Mouse (Mus musculus) adrenal gland, adult (tissue): ENCODE results near the gene Rgs9bp.

Source experiments
- DNase-seq, 2 experiments: peaks; one replicate each; pipeline ENCODE4 v3.0.0; 2022 to 2023; ENCODE audit warnings: low spot score in 1 of 2; ENCODE audit not compliant: inconsistent age in 2 of 2

The Rgs9bp gene

DNA sequence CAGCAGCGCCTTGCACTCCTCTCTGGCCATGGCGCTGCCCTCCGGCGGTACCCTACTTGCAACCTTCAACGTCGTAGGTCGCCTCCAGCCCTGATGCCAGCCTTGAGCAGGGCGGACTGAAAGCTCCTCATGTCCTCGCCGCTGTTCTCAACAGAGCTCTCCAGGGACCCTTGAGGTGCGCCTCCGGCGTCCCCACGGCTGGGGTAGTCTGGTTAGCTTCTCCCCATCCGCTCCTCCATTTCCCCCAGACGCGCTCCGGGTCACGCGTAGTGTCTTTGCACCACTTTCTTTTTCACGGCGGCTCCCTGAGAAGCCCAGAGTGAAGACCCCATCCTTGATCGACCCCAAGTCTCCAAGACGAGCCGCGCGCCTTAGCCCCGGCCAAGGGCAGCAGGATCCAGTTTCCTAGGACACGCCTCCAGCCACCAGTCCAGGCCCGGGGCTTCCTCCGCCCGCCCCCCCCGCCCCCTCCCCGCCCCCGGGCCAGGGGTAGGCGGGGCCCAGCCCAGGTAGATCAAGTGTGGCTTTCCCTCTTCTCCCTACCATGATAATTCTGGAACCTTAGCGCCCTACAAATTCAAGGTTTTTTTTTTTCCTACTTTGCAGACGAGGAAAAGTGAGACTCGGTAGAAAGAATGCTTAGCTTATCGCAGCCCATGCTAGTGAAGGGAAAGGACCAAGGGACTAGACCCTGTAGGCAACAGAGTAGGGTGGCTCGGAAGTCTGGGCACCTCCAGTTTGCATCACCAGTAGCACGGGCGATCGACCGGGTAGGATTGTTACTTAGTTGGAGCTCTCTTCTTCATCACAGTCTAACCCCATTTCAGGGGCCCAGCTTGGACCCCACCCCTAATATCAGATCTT, at the start of gene Rgs9bp:
Gene Rgs9bp (minus strand): TSS at position 392 of the 864 bp plus-strand sequence.
- peak in 1 of 2 experiments; percentile 56 for DNase-seq

DNA sequence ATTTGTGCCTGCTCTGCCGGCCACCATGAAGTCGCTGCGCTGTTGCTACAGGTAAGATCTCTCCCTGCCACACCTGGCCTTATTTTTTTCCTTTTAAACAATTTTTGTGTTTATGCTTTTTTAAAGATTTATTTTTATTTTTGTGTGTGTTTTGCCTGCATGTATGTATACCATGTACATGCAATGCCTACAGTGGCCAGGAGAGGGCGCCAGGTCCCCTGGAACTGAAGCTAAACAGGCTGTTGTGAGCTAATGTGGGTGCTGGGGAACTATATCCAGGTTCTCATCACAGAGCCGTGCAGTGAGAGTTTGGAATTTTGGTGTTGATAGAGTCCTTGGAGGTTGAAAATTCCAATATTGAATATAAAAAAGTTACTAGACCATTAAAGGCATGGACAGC, 43.1 kb upstream of the Rgs9bp start:
- peak; percentile 20 to 51 for DNase-seq

DNA sequence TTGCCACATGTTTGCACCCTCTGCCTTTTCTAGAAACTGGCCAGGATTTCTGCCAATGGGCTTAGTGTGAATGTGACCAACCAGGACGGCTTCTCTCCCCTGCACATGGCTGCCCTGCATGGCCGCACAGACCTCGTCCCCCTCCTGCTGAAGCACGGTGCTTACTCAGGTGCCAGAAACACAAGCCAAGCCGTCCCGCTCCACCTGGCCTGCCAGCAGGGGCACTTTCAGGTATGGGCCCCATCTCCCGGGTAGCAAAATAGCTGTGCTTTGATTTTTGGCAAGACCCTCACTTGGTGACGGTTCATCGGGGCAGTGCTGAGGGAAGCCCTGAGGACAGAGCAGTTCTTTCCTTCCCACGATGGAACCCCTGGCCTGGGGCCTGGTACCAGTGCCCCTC, 42.0 kb upstream of the Rgs9bp start:
- no peak for DNase-seq

DNA sequence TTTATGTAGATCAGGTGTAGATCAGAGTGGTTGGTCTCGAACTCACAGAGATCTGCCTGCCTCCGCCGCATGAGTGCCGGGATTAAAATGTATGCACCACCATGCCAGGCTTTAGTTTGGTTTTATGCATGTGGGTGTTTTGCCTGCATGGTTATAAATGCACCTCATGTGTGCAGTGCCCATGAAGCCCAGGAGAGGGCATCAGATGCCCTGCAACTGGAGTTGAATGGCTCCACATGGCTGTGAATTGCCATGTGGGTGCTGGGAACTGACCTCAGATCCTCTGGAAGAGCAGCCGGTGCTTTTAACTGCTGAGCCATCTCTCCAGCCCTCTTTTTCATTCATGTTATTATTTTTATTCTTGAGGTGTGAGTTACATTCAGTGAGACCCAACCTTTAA, 40.7 kb upstream of the Rgs9bp start:
- DNase-seq, result no peak

DNA sequence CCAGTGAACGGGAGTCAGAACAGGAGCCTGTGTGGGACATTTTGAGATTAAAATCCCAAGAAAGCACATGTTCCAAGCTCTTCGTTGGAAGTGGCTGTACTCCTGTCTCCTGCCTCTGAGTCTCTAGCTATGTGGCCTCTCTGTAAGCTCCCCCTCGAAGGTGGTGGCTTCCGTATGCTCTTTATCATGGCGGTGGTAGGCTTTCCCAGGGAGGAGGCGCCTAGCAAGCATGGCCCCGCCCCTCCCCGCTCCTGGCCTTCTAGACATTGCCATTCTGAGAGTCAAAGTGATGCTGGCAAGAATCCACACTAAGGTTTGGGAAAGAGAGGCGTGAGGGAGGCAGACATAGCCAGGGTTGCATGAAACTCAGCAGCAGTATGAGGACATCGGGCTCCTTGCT, 37.2 kb upstream of the Rgs9bp start:
- no peak for DNase-seq

DNA sequence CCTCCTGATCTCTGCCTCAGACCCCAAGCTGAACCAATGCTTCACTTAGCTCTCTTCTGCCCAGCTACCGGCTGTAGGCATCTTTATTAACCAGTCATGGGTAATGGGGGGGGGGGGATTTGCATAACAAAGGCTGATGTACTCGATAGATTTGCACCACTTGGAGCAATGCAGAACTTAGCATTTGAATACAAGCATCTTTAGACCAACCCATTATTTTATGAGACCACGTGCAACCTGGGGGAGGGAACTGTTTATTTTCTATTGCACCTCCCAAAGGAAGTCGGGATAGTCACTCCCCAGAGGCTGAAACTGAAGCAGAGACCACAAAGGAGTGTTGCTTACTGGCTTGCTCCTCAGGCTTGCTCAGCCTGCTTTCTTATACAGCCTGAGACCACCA, 32.1 kb upstream of the Rgs9bp start:
- DNase-seq, result no peak

DNA sequence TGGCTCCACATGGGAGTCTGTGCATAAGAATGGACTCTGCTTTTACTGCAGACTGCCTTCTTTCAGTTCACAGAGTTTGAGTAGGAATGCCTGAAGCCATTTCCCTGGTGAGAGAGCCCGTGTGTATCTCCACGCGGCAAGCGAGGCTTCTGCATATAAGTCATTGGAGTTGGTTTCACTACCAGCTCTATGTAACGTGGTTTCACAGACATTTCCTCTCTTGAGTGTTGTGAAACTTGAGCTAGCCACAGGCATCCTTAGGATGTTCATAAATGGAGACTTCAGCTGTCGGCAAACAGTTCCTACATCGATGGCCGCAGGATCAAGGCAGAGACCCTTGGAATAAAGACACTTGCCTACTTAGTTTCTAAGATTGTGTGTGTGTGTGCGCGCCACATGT, 23.9 kb upstream of the Rgs9bp start:
- DNase-seq, result no peak

DNA sequence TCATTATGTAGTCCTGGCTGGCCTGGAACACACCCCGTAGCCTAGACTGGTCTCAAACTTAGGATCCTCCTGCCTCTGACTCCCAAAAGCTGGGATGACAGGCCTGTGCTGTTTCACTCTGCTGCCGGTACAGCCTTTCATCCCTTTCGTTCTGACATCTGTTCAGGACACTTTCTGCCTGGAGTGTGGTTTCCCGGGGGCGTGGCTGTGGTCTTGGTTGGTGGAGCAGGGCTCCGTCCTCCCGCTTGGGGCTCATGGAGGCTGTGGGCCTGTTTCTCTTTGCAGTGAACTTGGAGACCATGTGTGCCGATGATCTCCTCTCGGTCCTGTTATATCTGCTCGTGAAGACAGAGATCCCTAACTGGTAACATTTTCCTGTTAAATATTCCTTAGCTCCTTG, 21.4 kb upstream of the Rgs9bp start:
- DNase-seq, result no peak

DNA sequence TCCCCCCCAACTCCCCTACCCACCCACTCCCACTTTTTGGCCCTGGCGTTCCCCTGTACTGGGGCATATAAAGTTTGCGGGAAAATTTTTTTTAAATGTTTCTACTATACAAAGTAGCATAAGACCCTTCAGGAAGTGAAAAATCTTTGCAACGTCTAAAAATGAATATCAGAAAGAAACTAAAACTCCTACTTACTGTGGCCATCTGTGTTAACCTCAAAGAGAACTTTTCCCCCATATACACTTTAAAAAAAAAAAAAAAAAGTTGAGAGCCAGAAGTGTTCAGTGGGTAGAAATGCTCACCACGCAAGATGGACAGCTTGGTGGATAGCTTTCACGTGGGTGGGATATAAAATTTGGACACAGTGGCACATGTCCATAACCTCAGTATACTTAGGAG, 17.4 kb upstream of the Rgs9bp start:
- no peak for DNase-seq

DNA sequence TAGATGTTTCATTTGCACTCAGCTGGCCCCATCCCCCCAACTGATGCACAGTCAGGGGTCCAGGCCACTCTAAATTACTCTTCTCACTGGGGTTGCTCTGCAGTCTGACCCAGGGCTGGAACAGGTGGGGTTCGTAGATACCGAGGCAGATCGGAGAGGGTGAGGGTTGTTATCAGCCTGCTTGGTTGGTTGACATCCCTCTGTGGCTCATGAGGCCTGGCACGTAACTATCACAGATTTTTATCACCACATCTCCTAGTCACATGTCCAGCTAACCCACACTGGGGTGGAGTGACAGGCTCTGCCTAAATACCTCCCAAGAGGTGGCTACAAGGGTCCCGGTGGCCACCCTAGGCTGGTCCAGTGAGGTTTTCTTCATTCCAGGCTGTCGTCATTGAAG, 15.7 kb upstream of the Rgs9bp start:
- DNase-seq, result no peak

DNA sequence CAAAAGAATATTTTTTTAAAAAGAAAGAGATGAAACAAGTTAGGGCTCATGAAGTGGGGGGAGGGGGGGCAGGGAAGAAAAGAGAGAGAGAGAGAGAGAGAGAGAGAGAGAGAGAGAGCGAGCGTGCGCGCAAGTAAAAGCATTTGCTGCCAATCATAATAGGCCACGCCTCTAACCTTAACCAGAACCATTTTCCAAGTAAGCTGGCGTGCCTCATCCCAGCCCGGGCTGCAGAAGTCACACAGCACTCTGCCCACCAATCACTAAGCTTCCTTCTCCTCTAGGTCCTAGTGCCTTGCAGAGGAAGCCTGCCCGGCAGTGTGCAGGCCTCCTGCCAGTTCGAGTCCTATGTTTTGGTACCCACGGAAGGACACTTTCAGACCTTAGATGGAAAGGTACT, 14.6 kb upstream of the Rgs9bp start:
- DNase-seq, result no peak

DNA sequence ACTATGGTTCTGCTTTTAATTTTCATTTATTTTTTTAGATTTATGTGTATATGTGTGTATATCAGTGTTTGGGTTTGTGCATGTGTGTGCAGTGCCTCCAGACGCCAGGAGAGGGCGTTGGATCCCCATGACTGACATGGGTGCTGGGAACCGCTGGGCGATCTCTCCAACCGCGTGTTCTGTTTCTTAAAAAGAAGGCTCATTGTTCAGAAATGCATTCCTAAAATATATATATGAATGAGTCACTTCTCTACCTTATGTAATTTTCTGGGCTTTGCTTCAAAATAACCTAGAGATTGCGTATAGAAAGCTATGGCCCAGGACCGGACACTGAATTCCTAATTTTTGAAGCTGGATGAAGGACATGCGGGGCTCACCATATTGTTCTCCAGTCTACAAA, 14.1 kb upstream of the Rgs9bp start:
- no peak for DNase-seq

DNA sequence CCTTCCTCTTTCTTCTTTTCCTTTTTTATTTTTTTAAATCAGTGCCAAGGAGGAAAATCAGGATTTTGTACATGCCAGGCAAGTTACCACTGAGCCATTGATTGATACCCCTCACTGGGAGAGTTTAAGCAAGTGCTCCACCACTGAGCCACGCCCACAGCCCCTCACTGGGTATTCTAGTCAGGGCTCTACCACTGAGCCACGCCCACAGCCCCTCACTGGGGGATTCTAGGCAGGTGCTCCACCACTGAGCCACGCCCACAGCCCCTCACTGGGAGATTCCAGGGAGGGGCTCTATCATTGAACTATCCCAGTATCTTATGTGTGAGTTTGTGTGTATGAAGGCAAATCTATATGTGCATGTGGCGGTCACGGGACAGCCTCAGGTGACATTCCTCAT, 8.9 kb upstream of the Rgs9bp start:
- DNase-seq, result no peak

DNA sequence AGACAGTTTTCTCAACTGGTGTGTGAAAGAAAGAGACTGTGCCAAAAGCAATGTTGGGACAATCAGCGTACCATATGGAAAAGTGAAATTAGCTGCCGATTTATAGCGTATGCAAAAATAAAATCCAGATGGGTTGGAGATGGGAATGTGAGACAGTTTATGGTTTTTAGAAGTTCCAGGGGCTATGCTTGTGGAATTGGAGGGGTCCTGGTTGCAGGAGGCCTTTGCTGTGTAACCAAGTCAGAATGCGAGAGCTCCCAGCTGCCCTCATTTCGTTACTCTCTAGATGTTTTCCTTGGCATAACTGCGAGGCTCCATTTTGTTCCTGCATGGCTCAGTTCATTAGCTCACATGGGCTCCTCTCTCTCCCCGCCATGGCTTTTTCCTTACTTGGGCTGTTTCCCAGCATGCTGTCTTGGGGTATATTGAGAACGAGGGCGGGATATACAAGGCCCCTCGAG, 5.4 kb upstream of the Rgs9bp start:
- DNase-seq, result peak in 1 of 2 experiments; percentile 58

DNA sequence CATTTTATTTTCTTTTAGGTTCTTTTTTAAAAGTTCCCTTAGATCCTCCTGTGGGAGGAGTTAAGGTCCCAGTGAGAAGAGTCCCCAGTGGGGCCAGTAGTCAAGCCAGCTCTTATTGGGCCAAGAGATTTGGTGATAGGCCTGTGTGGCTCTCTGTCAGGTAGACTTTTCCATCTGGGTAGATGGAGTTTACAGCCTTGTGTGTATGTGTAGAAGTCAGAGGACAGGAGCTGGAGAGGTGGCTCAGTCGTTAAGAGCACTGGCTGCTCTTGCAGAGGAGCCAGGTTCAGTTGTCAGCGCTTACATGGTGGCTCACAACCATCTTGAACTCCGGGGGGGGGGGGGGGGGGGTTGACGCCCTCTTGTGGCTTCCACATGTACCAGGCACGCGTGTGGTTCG, 4.1 kb upstream of the Rgs9bp start:
- DNase-seq, result no peak

DNA sequence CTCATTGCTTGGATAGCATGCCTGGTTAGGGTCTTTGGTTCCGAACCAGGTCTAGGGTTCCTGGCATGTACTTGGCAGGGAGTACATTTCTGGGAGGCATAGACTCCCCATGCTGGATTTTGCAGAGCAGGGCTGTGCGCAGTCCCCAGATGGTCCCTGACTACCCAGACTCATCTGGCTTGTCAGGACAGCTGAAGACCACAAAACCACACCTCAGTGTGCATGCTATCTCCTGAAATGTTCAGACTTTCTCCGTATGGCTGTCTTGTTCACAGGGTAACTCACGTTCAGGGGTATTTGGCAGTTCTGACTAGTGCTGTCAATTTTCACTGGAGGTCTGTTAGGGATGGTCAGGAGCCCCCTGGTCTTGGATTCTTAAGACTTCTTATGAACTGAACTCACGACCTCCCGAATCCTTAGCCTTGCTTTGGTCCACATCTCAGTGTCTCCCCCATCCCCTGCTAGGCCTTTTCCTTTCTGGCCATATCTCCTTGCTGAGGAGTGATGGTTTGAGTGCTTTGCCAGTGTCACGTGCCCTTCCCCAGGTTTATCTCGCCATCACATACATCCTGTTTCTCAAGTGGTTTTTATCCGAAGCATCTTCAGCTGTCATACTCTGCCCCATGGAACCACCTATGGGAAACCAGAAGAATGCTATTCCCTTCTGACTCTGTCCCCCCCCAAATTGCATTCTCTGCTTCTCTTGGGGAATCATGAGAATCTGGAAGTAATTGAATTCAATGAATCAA, 3.5 kb upstream of the Rgs9bp start:
- no peak for DNase-seq

DNA sequence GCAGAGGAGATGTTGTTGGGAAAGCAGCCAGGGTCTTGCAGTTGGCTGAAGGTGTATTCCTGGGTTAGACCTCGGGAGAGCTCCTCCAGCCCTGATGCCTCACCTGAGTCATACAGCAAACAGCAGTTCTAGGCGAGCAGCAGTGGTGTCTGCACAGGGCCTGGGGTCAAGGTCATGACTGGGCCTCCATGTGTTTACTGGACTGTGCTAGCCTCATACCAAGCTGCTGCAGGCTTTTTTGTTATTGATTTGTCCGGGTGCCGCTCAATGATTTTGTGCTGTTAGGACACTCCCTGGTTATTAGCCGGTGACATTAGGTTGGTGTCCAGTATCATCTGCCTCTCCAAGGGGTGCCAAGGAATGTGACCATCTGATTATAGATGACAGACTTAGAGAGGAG, 2.3 kb upstream of the Rgs9bp start:
- peak; percentile 13 to 40 for DNase-seq

DNA sequence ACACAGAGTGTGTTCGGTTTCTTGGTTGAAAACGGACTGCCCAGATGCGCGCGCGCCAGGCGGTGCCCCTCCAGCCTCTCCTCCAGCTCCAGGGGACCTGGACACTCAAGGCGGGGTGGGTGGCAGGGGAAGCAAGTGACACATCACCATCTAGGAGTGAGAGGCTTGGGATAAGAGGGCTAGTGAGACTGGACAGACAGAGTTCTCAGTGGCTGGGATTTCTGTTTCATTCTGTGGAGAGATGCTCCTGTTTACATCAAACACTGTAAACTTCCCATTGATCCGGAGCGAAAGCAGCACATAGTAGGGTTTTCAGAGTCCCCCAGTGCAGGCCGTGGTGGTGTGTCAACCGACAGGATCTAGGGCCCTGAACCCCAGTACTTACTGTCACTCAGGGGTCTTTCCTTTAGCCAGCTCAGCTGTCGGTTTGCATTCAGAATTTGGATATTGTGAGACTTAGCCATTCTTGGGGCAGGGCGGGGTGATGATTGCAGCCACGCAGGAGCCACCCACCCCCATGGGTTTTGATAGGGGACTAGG, 1.6 kb upstream of the Rgs9bp start:
- peak; percentile 13 to 23 for DNase-seq

DNA sequence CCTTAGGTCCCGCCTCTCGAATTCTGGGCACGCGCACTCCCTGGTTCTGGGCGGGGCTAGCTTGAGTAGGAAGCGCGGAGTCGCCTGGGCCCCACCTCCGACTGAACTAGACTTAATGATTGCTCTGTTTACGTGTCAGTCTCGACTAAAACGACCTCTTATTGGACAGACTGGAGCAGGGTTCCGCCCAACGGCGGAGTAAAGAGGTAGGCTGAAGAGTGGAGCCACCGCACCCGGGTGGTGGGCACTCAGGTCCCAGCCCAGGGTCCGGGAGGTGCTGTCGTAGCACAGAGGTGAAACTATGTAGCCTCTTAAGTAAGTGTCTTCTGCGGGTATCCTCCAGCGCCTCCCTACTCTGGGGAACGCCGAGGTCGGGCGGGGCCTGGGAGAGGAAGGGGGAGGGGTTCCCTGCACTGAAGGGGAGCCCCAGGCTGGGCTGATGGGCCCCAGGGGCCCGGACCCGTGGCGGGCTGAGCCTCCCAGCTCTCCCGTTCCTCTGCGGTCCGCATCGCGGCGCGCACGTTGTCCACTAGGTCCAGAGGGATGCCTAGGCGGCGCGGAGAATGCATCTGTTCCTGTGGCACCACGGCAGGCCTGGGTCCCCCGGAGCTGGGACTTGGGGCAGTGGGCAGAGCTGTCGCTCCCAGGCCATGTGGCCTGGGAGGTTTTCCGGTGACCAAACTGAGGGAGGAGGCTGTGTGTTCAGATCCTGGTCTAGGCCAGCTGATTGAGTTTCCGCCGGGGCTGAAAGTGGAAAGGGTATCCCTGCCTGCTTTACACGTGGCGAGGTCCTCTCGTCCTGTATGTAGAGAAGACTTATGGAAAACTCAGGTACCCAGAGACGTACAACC, 898 bp upstream of the Rgs9bp start, which contains the start of gene Ankrd27:
Gene Ankrd27 (plus strand): TSS at position 190 of the 851 bp plus-strand sequence.
- DNase-seq, result peak; percentile 96 to 99

DNA sequence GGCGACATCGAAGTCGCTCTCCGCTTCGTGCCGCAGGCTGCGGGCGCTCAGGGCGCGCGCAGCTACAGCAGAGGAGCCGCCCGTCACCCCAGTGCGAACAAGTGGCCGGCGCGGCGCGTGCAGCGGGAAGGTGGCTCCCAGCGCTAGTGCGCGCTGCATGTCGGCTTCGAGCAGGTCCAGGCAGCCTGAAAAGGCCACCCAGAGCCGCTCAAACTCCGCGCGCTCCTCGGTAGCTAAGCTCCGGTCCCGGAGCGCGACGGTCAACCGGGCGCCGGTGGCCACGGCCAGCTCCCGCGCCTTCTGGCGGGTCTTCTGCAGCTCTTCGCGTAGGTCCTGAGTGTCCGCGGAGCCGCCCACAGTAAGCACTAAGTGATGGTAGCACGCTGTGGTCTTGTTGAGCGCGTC, 594 bp downstream of the Rgs9bp start:
- DNase-seq, result peak; percentile 36 to 81
